In genomic region chr17:14228381-14228780, GRCm38 (mm10) we compare ENCODE assay signal across 20 mouse cellular contexts. TPM values are rescaled to one million over a fixed set of nuclear protein-coding genes. Genes with fewer than 3 reads are reported as not detected.
DNase-seq lines count a peak whose midpoint lies in the region; ATAC-seq and TF ChIP-seq lines count a peak whose summit lies in the region.
"Had no signal": no experiment of that assay in that cellular context is flagged by ENCODE, and none has a peak within 500 bp of the region (broad histone marks: within the 10 kb centered on the region; RNA-seq: fewer than 3 reads in every experiment).

No protein-coding gene starts in this region.

- H3K36me3 ChIP-seq in intestine, embryonic 15.5 days = no peaks in the 10 kb centered on the region
- no peaks in the 10 kb centered on the region for H3K36me3 ChIP-seq in intestine, embryonic 16.5 days (ENCODE audit: control insufficient read depth, insufficient read depth, low read length)
- H3K36me3 ChIP-seq: embryonic facial prominence, embryonic 10.5 days; heart, embryonic 10.5 days; hindbrain, embryonic 12.5 days had no signal

- H3K27ac ChIP-seq in intestine, embryonic 15.5 days = no peak overlapping the region
- H3K27ac ChIP-seq in intestine, embryonic 16.5 days (ENCODE audit: low read length) = no peak overlapping the region
- no peak overlapping the region for H3K27ac ChIP-seq in layer of hippocampus, adult 2 months
- H3K27ac ChIP-seq: embryonic facial prominence, embryonic 10.5 days; gastrocnemius, adult 2 months; heart, embryonic 10.5 days; hindbrain, embryonic 12.5 days had no signal

- no peak overlapping the region for H3K4me2 ChIP-seq in intestine, embryonic 15.5 days (replicated peaks)
- no peak overlapping the region for H3K4me2 ChIP-seq in intestine, embryonic 16.5 days (ENCODE audit: low read depth, low read length)
- H3K4me2 ChIP-seq: hindbrain, embryonic 12.5 days had no signal

- no peak for TF ChIP-seq CTCF in layer of hippocampus, adult 2 months (conservative IDR thresholded peaks at IDR 0.05)

- H3K4me3 ChIP-seq in intestine, embryonic 15.5 days (replicated peaks) = no peak overlapping the region
- no peak overlapping the region for H3K4me3 ChIP-seq in intestine, embryonic 16.5 days (ENCODE audit: low read length)
- H3K4me3 ChIP-seq in layer of hippocampus, adult 2 months = no peak overlapping the region
- H3K4me3 ChIP-seq: embryonic facial prominence, embryonic 10.5 days; gastrocnemius, adult 2 months; heart, embryonic 10.5 days; hindbrain, embryonic 12.5 days had no signal

- peak; percentile 47 to 52 for DNase-seq in kidney, adult 8-10 months
- no peak for DNase-seq in kidney, postnatal 10 days
- peak; percentile 46 to 52 for DNase-seq in kidney, postnatal 36 days
- no peak for DNase-seq in layer of hippocampus, adult 2 months (ENCODE audit: low spot score in 2 of 2)
- no peak for DNase-seq in thymus, postnatal 0 days (ENCODE audit: low spot score)
- DNase-seq: adrenal gland, adult 2 months; adrenal gland, postnatal 36 days; cerebellum, adult 2 months; cerebellum, postnatal 10 days; gastrocnemius, adult 2 months; gastrocnemius, postnatal 25 days; heart, adult 18-20 months; heart, postnatal 10 days; heart, postnatal 4 days had no signal

- H3K9ac ChIP-seq in intestine, embryonic 15.5 days = no peak overlapping the region
- H3K9ac ChIP-seq in intestine, embryonic 16.5 days (ENCODE audit: low read depth, low read length) = no peak overlapping the region
- H3K9ac ChIP-seq: hindbrain, embryonic 12.5 days had no signal

- H3K27me3 ChIP-seq in intestine, embryonic 15.5 days (replicated peaks) = no peaks in the 10 kb centered on the region
- H3K27me3 ChIP-seq in intestine, embryonic 16.5 days (replicated peaks; ENCODE audit: control insufficient read depth, insufficient read depth, low read length) = no peaks in the 10 kb centered on the region
- H3K27me3 ChIP-seq: hindbrain, embryonic 12.5 days had no signal

- peak; percentile 29; the same call in 1 of the 2 replicates for ATAC-seq in intestine, embryonic 15.5 days
- ATAC-seq in intestine, embryonic 16.5 days = peak; percentile 64
- ATAC-seq: forebrain, embryonic 14.5 days had no signal

- no peaks in the 10 kb centered on the region for H3K9me3 ChIP-seq in intestine, embryonic 15.5 days
- H3K9me3 ChIP-seq in intestine, embryonic 16.5 days (ENCODE audit: control insufficient read depth, low read length) = no peaks in the 10 kb centered on the region
- H3K9me3 ChIP-seq: embryonic facial prominence, embryonic 10.5 days; heart, embryonic 10.5 days; hindbrain, embryonic 12.5 days had no signal

- peaks cover 25% of the 10 kb centered on the region for H3K4me1 ChIP-seq in intestine, embryonic 15.5 days (replicated peaks)
- H3K4me1 ChIP-seq in intestine, embryonic 16.5 days (ENCODE audit: control insufficient read depth, insufficient read depth, low read length) = peaks cover 21% of the 10 kb centered on the region

- 59% methylated on average over 4 of the region's 4 CpGs for WGBS in intestine, embryonic 15.5 days
- WGBS in intestine, embryonic 16.5 days = 57% methylated on average over 4 of the region's 4 CpGs

RNA-seq across cellular contexts. Expression of gene Dact2, which starts 24.3 kb away (rescaled TPM):
- 5.7 and 6.1 TPM in 2 replicates for polyA plus RNA-seq in intestine, embryonic 15.5 days (2015; fragmentation: Nextera tagmentation; extraction: Ambion mirVana)
- 4.5 and 5.1 TPM in 2 replicates for polyA plus RNA-seq in intestine, embryonic 16.5 days (2015; fragmentation: Nextera tagmentation; extraction: Ambion mirVana)
- total RNA-seq in layer of hippocampus, adult 2 months (2021) = 10 to 100 TPM; 21.8 to 24.7 TPM
- polyA plus RNA-seq in thymus, postnatal 0 days (2015; fragmentation: Nextera tagmentation; extraction: Ambion mirVana) = 19.5 and 21.1 TPM in 2 replicates

RNA-seq across cellular contexts. Expression of gene Smoc2, which starts 50.9 kb away (rescaled TPM):
- polyA plus RNA-seq in intestine, embryonic 15.5 days (2015; fragmentation: Nextera tagmentation; extraction: Ambion mirVana) = 122 and 132 TPM in 2 replicates
- polyA plus RNA-seq in intestine, embryonic 16.5 days (2015; fragmentation: Nextera tagmentation; extraction: Ambion mirVana) = 117 and 122 TPM in 2 replicates
- 10 to 100 TPM; 36.2 to 36.8 TPM for total RNA-seq in layer of hippocampus, adult 2 months (2021)
- polyA plus RNA-seq in thymus, postnatal 0 days (2015; fragmentation: Nextera tagmentation; extraction: Ambion mirVana) = 4.7 and 4.8 TPM in 2 replicates

Comparison
In these comparisons a context has a peak if more than half of its experiments do, and no peak if none do; other contexts are left out.
1. DNase-seq: peak in kidney, adult 8-10 months (2 of 2) and kidney, postnatal 36 days (2 of 2); none in kidney, postnatal 10 days (single experiment), layer of hippocampus, adult 2 months (0 of 2) and thymus, postnatal 0 days (single experiment).
2. RNA of gene Smoc2, which starts 50.9 kb away (polyA plus RNA-seq): 122 to 132 TPM in intestine, embryonic 15.5 days and 117 to 122 TPM in intestine, embryonic 16.5 days; 4.7 to 4.8 TPM in thymus, postnatal 0 days; every median in the first group is over 10 times any median in the second.